Mouse (Mus musculus) skeletal muscle tissue, adult 2 months (tissue): ENCODE results near the gene Ahcyl2.

Experiments used
- DNase-seq: peaks from one replicate; pipeline ENCODE4 v3.0.0-alpha.2; 2012; ENCODE audit warnings: low read depth, low spot score

Ahcyl2 gene

DNA sequence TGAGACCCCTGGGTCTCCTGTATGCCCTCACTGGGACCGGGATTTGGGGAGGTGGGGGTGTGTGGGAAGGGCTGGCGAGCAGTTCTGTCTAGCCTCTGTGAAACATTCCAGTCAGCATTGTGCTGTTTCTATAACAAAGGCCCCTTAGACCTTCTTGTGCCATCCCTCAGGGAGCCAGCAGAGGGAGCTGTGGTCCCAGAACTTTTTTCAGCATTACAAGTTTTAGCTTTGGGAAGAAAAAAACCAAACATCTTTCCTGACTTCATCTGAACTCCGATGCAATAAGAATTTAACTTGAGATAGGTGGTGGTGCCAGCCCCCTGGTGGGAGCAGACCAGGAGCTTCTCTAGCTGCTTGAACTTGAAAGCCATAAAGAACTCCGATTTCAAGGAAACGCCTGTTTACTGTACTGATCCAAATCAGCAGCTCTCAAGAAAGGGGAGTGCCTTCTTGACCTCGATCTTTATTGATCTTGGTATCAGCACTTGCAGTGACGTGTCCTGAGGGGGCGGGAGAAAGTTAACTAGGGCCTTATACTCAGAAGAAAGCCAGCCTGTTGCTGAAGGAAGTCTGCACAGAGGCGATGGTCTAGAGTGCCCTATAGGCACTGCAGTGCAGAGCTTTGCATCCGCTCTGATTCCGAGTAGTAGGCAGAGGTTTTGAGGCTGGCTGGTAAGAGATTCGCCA, 85.5 kb downstream of the Ahcyl2 start:
- peak; percentile 25 for DNase-seq

DNA sequence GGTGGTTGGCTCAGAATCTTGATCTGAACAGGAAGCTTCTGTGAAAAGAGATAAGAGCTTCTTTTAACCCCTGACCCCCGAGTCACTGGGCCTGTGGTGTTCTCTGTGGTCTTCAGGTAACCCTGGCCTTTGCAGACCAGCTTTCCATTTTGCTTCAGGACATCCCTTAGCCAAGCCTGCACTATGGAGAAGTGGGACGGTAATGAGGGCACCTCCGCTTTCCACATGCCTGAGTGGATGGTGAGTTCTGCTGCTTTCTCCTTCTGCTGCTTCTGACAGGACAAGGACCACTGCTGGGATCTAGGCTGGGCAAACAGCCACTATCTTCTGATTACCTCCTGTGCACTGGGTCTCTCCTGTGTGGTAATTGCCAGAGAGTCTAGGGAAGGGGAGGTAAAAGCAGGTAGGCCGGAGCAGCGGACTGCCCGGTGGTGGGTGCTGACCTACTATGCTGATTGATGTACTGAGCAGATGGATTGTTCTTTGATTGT, 86.1 kb downstream of the Ahcyl2 start:
- no peak for DNase-seq

DNA sequence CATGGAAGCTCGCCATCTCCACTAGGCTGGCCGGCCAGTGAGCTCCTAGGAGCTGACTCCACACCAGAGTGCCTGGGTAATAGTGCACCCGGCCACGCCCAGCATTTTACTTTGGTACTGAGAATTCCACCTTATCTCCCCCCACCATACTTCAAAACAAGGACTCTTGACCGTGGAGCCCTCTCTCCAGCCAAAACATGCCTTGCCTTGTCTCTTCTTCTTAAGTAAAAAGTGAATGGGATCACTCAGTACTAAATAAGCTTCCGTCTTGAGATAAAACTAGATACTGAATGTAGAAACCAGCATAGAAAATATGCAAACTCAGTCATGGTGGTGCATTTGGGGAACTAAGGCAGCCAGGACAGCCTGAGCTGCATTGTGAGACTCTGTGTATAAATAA, 90.8 kb downstream of the Ahcyl2 start:
- DNase-seq = no peak

DNA sequence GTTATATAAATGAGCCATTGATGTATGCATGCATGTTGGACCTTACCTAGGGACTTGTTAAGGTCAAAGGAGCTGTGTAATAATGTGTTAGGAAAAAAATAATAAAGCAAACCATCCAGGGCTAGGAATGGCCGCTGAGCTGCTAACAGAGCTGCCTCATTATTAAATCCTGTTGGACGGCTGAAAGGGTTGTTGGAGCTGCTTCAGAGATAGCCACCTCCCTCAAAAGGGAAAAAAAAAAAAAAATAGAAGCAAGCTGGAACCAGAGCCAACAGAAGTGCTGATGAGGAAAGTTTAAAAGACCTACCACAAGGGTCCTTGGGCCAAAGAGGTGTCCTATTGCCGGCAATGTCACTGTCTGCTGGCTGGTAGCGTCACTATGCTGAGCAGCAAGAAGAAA, 91.5 kb downstream of the Ahcyl2 start:
- no peak for DNase-seq

DNA sequence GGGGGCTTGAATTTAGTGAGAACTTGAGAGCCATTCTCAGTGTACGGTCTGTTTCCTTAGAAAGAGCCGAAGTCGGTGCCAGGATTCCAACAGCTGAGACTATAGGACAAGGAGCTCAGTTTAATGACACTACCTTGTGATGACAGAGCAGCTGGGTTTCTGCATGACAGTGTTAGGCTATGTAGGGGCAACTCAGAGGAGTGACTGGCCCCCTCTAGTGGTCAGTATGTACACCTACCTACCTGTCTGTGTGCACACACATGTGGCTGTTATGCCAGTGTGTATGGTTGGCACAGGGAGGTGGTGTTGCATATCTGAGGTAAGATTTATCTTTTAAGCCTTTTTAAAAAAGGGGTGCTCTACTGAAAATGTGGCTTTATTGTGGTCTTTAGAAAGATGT, 92.4 kb downstream of the Ahcyl2 start:
- DNase-seq = no peak

DNA sequence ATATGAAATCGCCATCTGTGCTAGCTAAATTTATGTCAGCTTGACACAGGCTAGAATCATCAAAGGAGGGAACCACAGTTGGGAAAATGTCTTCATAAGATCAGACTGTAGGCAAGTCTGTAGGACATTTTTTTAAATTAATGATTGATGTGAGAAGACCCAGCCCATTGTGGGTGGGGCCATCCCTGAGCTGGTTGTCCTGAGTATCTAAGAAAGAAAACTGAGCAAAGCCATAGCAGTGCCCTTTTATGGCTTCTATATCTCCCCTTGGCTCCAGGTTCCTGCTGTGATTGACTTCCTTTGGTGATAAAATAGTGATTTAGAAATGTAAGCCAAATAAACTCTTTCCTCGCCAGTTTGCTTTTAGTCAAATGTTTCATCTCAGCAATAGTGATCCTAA, 97.1 kb downstream of the Ahcyl2 start:
- DNase-seq = no peak

DNA sequence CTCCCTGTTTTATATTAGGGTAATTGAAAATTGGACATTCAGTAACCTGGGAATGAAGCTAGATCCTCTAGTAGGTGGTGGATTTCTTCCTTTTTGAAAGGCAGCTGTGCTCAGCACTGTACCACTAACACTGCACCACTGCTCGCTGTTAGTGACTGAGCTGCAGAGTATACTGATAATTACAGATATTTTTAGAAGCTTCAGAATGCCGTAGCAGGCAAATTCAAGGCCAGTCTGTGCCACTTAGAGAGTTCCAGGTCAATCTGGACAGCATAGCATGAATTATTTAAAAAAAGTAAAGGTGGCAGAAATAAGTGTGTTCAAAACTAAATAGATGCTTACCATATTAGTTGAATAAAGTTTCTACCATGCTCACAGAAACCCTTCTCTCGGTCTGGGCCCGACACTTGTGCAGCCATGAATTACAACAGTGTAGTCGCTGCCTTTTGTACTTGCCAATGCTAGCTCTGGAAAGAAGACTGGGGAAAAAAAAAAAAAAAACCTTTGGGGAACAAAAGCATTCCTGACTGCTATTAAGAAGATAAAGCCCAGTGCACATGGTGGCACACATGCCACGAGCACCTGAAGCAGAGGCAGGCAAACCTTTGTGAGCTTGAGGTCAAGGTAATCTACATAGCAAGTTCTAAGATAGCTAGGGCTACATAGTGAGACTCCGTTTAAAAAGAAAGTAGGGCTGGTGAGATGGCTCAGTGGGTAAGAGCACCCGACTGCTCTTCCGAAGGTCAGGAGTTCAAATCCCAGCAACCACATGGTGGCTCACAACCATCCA, 99.3 kb downstream of the Ahcyl2 start:
- no peak for DNase-seq

DNA sequence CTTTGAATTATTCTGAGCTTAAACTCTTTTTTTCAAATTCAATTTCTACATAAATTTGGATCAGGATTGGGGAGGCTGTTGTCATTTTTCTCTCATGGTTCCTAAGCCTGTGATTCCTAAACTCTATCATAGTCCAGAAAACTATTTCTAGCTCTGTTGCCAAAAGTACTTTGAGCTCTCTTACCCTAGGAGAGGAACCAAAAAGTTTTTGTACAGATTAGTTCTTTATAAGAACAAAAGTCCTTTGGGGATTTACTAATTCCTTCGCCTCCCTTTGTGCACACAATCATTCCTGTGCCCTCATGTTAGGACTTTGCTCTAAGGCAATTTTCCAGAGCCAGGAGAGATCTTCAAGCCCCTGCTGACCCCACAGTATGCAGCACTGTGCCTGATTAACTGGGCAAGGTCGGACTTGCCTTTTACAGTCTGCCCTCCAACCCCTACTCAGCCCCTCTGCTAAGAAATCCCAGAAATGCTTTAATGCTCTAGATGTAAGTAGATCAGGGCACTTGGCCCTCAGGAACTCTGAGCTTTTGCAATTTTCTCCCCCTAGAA, 100.6 kb downstream of the Ahcyl2 start:
- no peak for DNase-seq

DNA sequence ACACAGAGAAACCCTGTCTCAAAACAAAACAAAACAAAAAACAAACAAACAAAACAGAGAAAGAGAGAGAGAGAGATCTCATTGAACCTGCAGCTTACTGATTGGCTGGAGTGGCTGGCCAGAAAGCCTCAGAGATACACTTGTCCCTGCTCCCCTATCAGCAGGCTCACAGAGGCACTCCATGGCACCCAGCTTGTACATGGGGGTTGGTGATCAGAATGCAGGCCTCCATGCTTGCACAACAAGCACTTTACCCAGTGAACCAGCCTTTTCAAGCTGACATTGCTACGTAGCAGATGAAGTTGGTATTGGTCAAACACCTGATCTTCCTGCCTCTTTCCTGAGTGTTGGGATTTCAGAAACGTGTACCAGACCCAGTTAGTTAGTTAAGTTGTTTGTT, 105.8 kb downstream of the Ahcyl2 start:
- no peak for DNase-seq

DNA sequence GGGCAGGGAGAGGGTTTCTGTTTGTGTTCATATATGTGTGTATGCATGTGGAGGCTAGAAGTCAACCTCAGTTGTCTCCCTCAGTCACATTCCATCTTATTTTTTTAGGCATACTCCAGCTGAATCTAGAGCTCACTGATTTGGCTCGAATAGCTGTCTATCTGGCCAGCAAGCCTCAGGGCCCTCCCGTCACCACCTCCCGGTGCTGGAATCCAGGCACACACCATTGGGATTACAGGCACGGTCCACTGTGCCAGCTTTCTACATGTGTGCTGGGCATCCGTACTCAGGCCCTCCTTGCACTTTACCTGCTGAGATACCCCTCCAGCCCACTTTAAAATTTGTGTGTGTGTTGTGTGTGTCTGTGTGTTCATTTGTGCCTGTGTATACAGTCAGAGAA, 107.8 kb downstream of the Ahcyl2 start:
- no peak for DNase-seq

DNA sequence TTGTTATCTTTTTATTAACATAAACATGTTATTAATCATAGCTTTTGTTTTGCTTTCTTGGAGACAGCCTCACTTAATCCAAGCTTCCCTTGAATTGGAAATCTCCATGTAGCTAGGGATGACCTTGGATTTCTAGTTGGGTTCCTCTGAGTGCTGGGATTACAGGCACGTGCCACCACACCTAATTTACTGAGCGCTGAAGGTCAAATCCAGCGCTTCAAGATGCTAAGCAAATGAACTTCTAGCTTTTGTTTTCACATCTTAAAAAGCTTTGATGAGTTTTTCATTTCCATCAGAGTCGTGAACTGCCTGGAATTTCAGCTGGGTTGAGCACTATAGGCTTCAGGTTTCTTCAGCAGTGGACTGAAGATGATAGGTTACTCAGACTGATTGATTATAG, 109.0 kb downstream of the Ahcyl2 start:
- DNase-seq = no peak

DNA sequence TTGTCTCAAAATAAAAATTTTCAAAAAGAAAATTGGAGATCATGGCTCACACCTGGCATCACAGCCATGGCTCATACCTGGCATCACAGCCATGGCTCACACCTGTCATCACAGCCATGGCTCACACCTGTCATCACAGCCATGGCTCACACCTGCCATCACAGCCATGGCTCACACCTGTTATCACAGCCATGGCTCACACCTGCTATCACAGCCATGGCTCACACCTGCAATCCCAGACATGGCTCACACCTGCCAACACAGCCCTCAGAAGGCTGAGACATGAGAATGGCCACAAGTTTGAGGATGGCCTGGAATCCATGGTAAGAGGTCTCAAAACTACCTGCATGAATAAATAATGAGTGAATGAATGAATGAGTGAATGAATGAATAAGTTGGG, 111.8 kb downstream of the Ahcyl2 start:
- no peak for DNase-seq

DNA sequence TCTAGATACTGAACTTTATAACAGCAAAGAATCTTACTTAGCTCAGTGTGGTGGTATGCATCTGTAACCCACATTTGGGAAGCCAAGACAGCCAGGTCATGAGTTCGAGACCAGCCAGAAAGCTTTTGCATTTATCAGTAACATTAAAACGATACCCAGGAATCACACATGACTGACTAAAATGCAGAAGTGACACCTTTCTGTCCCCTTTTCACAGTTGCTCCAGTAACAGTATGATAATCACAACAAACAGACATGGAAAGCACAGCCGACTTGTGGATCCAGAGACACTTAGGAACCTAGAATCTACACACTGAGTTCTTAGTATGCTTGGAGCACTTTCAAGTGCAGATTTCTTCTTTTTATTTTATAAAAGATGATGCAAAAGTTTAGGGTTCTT, 113.0 kb downstream of the Ahcyl2 start:
- DNase-seq = no peak

DNA sequence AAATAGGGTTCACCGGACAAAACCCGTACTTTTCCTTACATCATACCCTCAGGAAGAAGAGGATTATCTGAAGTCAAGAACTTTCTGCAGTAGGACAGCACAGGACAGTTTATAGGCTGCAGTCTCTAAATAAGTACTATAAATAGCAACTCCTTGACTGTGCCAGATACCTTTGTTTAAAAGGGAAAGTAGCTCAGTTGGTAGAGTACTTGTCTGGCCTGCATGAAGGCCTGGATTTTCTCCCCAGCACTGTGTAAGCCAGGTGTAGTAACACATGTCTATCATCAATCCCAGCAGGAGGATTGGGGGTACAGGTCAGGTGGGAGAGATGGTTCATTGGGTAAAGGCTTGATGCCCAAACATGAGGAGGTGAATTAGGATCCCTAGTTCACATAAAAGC, 114.1 kb downstream of the Ahcyl2 start:
- DNase-seq = no peak

DNA sequence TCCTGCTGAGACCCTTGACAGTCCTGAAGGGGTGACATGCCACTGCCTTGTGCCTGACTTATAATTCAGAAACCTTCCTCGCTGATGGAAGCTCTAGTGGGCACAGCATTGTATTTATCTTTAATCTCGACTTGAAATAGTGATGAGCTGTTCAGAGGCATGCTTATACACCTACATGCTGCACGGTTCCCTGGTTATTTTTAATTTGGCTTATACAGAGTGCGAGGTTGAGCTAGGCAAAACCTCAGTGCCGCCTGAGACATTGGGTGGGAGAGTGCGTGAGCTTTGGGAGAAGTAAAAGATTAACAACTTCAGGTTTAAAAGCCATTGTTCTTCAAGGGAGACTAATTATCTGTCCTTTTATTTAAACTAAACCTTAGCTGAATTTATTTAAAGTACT, 115.1 kb downstream of the Ahcyl2 start:
- DNase-seq = no peak

DNA sequence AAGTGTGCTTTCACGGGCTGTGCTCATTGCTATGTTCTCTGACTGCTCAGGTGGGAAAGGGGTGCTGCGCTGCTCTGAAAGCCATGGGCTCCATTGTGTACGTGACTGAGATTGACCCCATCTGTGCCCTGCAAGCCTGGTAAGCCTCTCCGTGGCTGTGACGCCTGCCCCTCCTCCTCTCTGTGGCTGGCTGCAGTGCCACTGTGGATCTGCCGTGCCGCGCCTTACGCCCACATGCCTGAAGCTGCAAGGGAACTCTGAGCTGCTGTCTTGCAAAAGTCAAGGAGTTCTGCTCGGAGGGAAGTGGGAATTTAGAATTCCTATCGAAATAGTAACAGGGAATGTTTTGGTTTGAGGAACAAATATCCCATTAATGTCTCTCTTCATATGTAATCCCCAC, 123.3 kb downstream of the Ahcyl2 start:
- no peak for DNase-seq

DNA sequence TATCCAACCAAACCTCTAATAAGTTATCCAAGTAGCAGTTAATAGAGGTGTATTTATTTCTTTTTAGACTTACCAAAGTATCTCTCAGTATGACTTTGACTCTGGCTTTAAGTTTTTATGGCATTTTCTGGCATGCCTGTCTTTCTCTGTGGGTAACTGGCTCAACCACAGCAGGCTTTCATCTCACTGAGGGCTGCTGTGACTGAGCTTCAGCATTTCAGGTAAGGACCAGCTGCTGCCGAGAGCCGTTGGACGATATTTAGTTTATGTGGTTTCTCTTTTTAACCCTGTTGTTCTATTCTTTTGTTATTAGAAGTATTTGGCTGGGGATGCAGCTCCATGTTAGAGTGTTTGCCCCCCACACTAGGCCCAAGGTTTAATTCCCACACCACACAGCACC, 129.2 kb downstream of the Ahcyl2 start:
- no peak for DNase-seq

DNA sequence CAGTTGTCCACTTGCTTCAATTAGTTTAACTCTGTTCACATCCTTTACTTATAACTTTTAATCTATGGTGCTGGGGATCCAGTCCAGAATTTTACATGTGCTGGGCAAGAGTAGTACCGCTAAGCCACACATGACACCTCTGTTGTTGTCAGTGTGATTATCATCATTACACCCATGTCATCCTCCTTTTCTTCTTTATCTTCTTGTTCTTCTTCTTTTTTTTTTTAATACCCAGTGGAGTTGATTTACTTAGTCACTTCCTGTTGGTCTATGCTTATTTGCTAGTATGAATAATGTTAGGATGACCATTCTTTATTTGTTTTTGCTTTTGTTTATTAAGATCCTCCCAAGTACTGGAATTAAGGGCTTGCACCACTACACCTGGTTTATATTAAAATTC, 133.6 kb downstream of the Ahcyl2 start:
- DNase-seq = no peak

DNA sequence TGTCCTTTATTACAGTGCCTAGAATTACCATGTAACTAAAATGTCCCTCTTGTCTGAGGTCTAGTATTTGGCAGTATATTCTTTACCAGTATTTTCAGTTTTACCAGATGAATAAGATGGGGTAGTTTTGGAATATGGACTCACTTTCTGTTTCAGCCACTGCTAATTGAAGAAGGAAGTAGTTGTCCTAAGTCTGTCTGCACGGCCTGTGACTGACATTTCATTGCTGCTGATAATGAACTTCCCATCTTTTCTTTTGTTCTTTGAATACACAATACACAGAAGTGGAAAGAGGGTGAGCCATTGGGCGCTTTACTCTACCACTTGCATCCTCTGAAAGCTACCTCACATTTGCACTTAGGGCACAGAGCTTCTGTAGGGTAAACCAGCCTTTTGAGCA, 134.4 kb downstream of the Ahcyl2 start:
- DNase-seq = no peak

DNA sequence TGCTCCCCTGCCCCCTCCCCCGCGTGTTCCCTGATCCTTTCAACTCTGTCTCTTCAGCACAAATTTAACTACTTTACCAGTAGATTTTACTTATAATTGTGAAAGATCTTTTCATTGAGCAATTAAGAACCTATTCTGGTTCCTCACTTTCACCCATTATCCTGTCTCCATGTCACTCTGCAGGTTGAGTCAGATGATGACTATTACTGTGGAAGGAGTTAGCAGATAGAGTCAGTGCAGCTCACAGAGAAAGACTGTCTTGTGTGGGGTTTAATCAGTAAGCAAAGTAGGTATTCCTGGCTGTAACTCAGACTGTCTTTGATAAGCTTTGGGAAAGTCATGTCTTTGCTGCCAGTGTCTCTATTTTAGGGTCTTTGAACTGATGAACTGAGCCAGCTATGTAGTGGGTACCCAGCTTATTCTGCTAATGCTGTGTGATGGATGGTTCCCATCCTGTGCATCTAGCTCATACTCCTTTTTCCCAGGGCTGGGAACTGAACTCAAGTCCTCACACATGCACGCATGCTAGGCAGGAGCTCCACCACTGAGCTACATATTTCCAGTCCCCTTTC, 135.6 kb downstream of the Ahcyl2 start:
- DNase-seq = no peak

DNA sequence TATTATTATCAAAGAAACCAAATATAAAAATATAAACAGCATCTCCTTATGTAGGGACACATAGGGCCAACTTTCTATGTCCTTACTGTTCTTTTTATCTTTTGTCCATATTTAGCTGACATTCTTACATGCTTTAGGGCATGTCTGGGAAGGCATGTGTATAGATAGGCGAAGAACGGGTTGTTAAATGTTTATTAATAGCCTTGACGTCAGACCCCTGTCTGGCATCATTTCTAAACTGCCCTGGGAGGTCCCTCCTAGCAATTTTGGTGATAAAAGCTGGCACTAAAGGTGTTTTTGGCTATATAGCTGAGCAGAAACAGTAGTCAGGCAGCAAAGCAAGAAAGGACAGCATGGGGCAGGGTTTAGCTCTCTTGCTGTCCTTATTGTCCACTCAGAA, 136.5 kb downstream of the Ahcyl2 start:
- DNase-seq = no peak

DNA sequence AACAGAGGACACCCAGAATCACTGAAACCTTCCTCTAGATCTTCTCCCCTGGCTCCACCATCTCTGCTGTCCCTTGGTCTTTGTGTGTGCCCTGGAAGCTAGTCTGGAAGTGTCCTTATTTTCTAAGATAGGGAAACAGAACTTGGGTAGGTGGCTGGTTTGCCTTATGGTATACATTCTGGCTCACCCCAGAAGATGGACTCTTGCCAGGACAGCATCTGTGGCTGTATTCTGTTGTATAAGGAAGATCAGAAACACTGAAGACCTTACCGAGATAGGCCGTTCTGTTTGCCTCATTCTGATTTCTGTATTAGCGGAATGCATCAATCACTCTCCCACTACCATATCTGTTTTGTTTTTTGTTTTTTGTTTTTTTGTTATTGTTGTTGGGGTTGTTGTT, 142.8 kb downstream of the Ahcyl2 start:
- DNase-seq = no peak

DNA sequence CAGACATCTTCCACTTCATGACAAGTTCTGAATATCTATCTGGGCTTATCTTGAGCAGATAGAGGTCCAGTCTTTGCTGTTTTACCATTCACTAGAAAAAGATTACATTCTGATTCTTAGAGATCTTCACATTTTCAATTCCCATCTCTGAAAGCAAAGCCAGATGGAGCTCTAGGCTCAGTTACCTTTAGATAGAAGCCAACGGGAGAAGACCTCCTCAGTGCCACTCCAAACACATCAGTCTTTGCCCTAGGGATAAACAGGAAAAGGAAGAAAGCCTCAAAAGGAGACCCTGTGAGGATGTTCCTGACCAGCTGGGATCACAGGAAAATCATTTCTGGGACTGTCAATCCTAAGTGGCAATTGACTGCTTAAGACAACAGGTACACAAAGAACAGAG, 145.9 kb downstream of the Ahcyl2 start:
- DNase-seq = no peak
